8 mouse cellular contexts compared by ENCODE assay signal in genomic region chr14:27351476-27352079, GRCm38 (mm10).
DNase-seq lines count a peak whose midpoint lies in the region; ATAC-seq and TF ChIP-seq lines count a peak whose summit lies in the region.

No protein-coding gene starts in this region.

- ATAC-seq in hindbrain, postnatal 0 days, result no peak
- ATAC-seq in hindbrain, embryonic 16.5 days, result no peak
- ATAC-seq in heart, postnatal 0 days (ENCODE audit: insufficient read depth, low read depth), result no peak
- ATAC-seq in liver, embryonic 11.5 days (replicated peaks; ENCODE audit: low FRiP score), result peak; percentile 11
- ATAC-seq in forebrain, embryonic 16.5 days, result no peak

- peak overlapping the region; percentile 51 for H3K27ac ChIP-seq in hindbrain, postnatal 0 days
- H3K27ac ChIP-seq in hindbrain, embryonic 16.5 days (ENCODE audit: low read depth, low read length), result no peak overlapping the region; the same call in 1 of the 2 replicates
- H3K27ac ChIP-seq in heart, postnatal 0 days (ENCODE audit: low read depth), result peak overlapping the region; percentile 89
- peak overlapping the region; percentile 71; the same call in 1 of the 2 replicates for H3K27ac ChIP-seq in liver, embryonic 11.5 days (ENCODE audit: low read depth, low read length)
- peak overlapping the region; percentile 99 for H3K27ac ChIP-seq in spleen, adult 2 months (ENCODE audit: insufficient read depth, low read length)
- H3K27ac ChIP-seq in forebrain, embryonic 16.5 days (ENCODE audit: low read length), result no peak overlapping the region

- no peak for DNase-seq in hindbrain, postnatal 0 days (ENCODE audit: low spot score)
- peak; percentile 52 for DNase-seq in adipocyte (ENCODE audit: low spot score)
- DNase-seq in heart, postnatal 0 days (ENCODE audit: low spot score), result peak; percentile 65
- DNase-seq in liver, embryonic 11.5 days (ENCODE audit: low spot score), result no peak
- DNase-seq in spleen, adult 2 months (ENCODE audit: low read depth in 1 of 2, low spot score in 2 of 2), result peak; percentile 72 to 81
- no peak for DNase-seq in frontal cortex, postnatal 36 days (ENCODE audit: low spot score in 2 of 2)

- no peak overlapping the region for H3K9ac ChIP-seq in hindbrain, postnatal 0 days (replicated peaks; ENCODE audit: low read length)
- no peak overlapping the region for H3K9ac ChIP-seq in hindbrain, embryonic 16.5 days (ENCODE audit: low read depth, low read length)
- H3K9ac ChIP-seq in heart, postnatal 0 days (replicated peaks; ENCODE audit: low read depth, low read length), result no peak overlapping the region; the same call in 1 of the 2 replicates
- H3K9ac ChIP-seq in liver, embryonic 11.5 days (ENCODE audit: low read depth, low read length), result no peak overlapping the region
- no peak overlapping the region for H3K9ac ChIP-seq in forebrain, embryonic 16.5 days (replicated peaks; ENCODE audit: low read depth, low read length)

- no peak overlapping the region for H3K4me2 ChIP-seq in hindbrain, postnatal 0 days (ENCODE audit: low read depth, low read length)
- no peak overlapping the region for H3K4me2 ChIP-seq in hindbrain, embryonic 16.5 days (ENCODE audit: low read length)
- no peak overlapping the region for H3K4me2 ChIP-seq in heart, postnatal 0 days (ENCODE audit: low read depth, low read length)
- H3K4me2 ChIP-seq in liver, embryonic 11.5 days, result peak overlapping the region; percentile 34
- no peak overlapping the region for H3K4me2 ChIP-seq in forebrain, embryonic 16.5 days (ENCODE audit: low read length)

- H3K36me3 ChIP-seq in hindbrain, postnatal 0 days (ENCODE audit: insufficient read depth, low read length), result no peaks in the 10 kb centered on the region
- H3K36me3 ChIP-seq in hindbrain, embryonic 16.5 days (ENCODE audit: control insufficient read depth, insufficient read depth, low read length), result no peaks in the 10 kb centered on the region
- no peaks in the 10 kb centered on the region for H3K36me3 ChIP-seq in heart, postnatal 0 days (replicated peaks; ENCODE audit: control insufficient read depth, insufficient read depth, low read length)
- H3K36me3 ChIP-seq in liver, embryonic 11.5 days (ENCODE audit: control insufficient read depth, insufficient read depth, low read length), result no peaks in the 10 kb centered on the region
- H3K36me3 ChIP-seq in spleen, adult 2 months (ENCODE audit: control insufficient read depth, insufficient read depth, low read length), result peaks cover 13% of the 10 kb centered on the region
- no peaks in the 10 kb centered on the region for H3K36me3 ChIP-seq in forebrain, embryonic 16.5 days (ENCODE audit: control insufficient read depth, insufficient read depth)

- TF ChIP-seq CTCF in hindbrain, postnatal 0 days (IDR thresholded peaks at IDR 0.05; ENCODE audit: low read depth), result no peak
- no peak for TF ChIP-seq CTCF in heart, postnatal 0 days (IDR thresholded peaks at IDR 0.05; ENCODE audit: low read depth)
- TF ChIP-seq CTCF in spleen, adult 2 months (IDR thresholded peaks at IDR 0.05; ENCODE audit: extremely low read depth, insufficient read depth, insufficient read length, insufficient replicate concordance), result no peak

- no peaks in the 10 kb centered on the region for H3K9me3 ChIP-seq in hindbrain, postnatal 0 days (ENCODE audit: low read length)
- H3K9me3 ChIP-seq in hindbrain, embryonic 16.5 days (ENCODE audit: control insufficient read depth, low read length), result no peaks in the 10 kb centered on the region
- H3K9me3 ChIP-seq in heart, postnatal 0 days (replicated peaks; ENCODE audit: control insufficient read depth, low read length), result no peaks in the 10 kb centered on the region
- no peaks in the 10 kb centered on the region for H3K9me3 ChIP-seq in liver, embryonic 11.5 days (ENCODE audit: control insufficient read depth, low read length)
- H3K9me3 ChIP-seq in forebrain, embryonic 16.5 days (ENCODE audit: control insufficient read depth, low read length), result no peaks in the 10 kb centered on the region

- H3K4me3 ChIP-seq in hindbrain, postnatal 0 days (ENCODE audit: low read length), result no peak overlapping the region
- no peak overlapping the region for H3K4me3 ChIP-seq in hindbrain, embryonic 16.5 days (ENCODE audit: low read length)
- no peak overlapping the region for H3K4me3 ChIP-seq in heart, postnatal 0 days (ENCODE audit: low read depth, low read length)
- no peak overlapping the region for H3K4me3 ChIP-seq in liver, embryonic 11.5 days (ENCODE audit: low read depth, low read length)
- H3K4me3 ChIP-seq in spleen, adult 2 months (ENCODE audit: extremely low read depth, insufficient read depth, insufficient read length), result no peak overlapping the region
- H3K4me3 ChIP-seq in forebrain, embryonic 16.5 days (replicated peaks; ENCODE audit: low read length), result no peak overlapping the region

- TF ChIP-seq EP300 in heart, postnatal 0 days (IDR thresholded peaks at IDR 0.05; ENCODE audit: low read depth), result no peak

- WGBS in hindbrain, postnatal 0 days, result 71% methylated on average over 4 of the region's 4 CpGs
- WGBS in hindbrain, embryonic 16.5 days, result 73% methylated on average over 4 of the region's 4 CpGs
- 24% methylated on average over 4 of the region's 4 CpGs for WGBS in heart, postnatal 0 days
- 46% methylated on average over 4 of the region's 4 CpGs for WGBS in liver, embryonic 11.5 days
- WGBS in spleen, adult 2 months, result 15% methylated on average over 4 of the region's 4 CpGs
- WGBS in forebrain, embryonic 16.5 days, result 76% methylated on average over 4 of the region's 4 CpGs

- H3K4me1 ChIP-seq in hindbrain, postnatal 0 days (ENCODE audit: insufficient read depth, low read length), result no peaks in the 10 kb centered on the region
- H3K4me1 ChIP-seq in hindbrain, embryonic 16.5 days (ENCODE audit: control insufficient read depth, insufficient read depth, low read depth, low read length), result no peaks in the 10 kb centered on the region
- peaks cover 53% of the 10 kb centered on the region for H3K4me1 ChIP-seq in heart, postnatal 0 days (ENCODE audit: control insufficient read depth, insufficient read depth)
- H3K4me1 ChIP-seq in liver, embryonic 11.5 days (replicated peaks; ENCODE audit: control insufficient read depth, insufficient read depth, low read length), result peaks cover 31% of the 10 kb centered on the region
- peaks cover 58% of the 10 kb centered on the region; the same call in 1 of the 2 replicates for H3K4me1 ChIP-seq in spleen, adult 2 months (ENCODE audit: control insufficient read depth, insufficient read depth, insufficient read length)
- no peaks in the 10 kb centered on the region for H3K4me1 ChIP-seq in forebrain, embryonic 16.5 days (replicated peaks; ENCODE audit: control insufficient read depth, insufficient read depth, low read length)

- no peaks in the 10 kb centered on the region for H3K27me3 ChIP-seq in hindbrain, postnatal 0 days (ENCODE audit: insufficient read depth, low read length)
- no peaks in the 10 kb centered on the region for H3K27me3 ChIP-seq in hindbrain, embryonic 16.5 days (replicated peaks; ENCODE audit: control insufficient read depth, insufficient read depth, low read length)
- H3K27me3 ChIP-seq in heart, postnatal 0 days (ENCODE audit: control insufficient read depth, insufficient read depth, low read length), result no peaks in the 10 kb centered on the region
- no peaks in the 10 kb centered on the region for H3K27me3 ChIP-seq in liver, embryonic 11.5 days (replicated peaks; ENCODE audit: control insufficient read depth, insufficient read depth, low read length)
- H3K27me3 ChIP-seq in spleen, adult 2 months (ENCODE audit: control insufficient read depth, insufficient read depth, low read length), result no peaks in the 10 kb centered on the region
- H3K27me3 ChIP-seq in forebrain, embryonic 16.5 days (replicated peaks; ENCODE audit: control insufficient read depth, insufficient read depth, low read length), result no peaks in the 10 kb centered on the region

- peak; percentile 41 for TF ChIP-seq POLR2A in spleen, adult 2 months (IDR thresholded peaks at IDR 0.05; ENCODE audit: low read depth, low read length)

Comparison
In these comparisons a context has a peak if more than half of its experiments do, and no peak if none do; other contexts are left out.
1. H3K27ac ChIP-seq: peak in hindbrain, postnatal 0 days (single experiment), heart, postnatal 0 days (single experiment), liver, embryonic 11.5 days (single experiment) and spleen, adult 2 months (single experiment); none in hindbrain, embryonic 16.5 days (single experiment) and forebrain, embryonic 16.5 days (single experiment).
2. DNase-seq: peak in adipocyte (single experiment), heart, postnatal 0 days (single experiment) and spleen, adult 2 months (2 of 2); none in hindbrain, postnatal 0 days (single experiment), liver, embryonic 11.5 days (single experiment) and frontal cortex, postnatal 36 days (0 of 2).